Mouse (Mus musculus) heart, embryonic 12.5 days (tissue): Measurements from ENCODE around the gene Kcne2. TPM values are rescaled to one million over a fixed set of nuclear protein-coding genes. Genes with fewer than 3 reads are reported as not detected.

Experiments used
- ATAC-seq: fragments of 200-750 bp; cut with Nextera tagmentation; 2 replicates; pipeline ENCODE4 v1.8.0; 2017; ENCODE audit warnings: moderate TSS enrichment, moderate library complexity; ENCODE audit not compliant: insufficient number of reproducible peaks, low FRiP score
- H3K27ac ChIP-seq: fragments of 300-500 bp; sonication (generic); 2 replicates; pipeline ENCODE4 v1.5.1; 2016; ENCODE audit warnings: mild to moderate bottlenecking, moderate library complexity; ENCODE audit not compliant: poor library complexity, severe bottlenecking
- H3K27me3 ChIP-seq: fragments of 300-500 bp; sonication (generic); replicated peaks from 2 replicates; pipeline ENCODE4 v1.6.1; 2016; ENCODE audit warnings: mild to moderate bottlenecking, moderate library complexity
- H3K36me3 ChIP-seq: fragments of 300-500 bp; sonication (generic); 2 replicates; pipeline ENCODE4 v1.6.1; 2016; ENCODE audit warnings: mild to moderate bottlenecking, moderate library complexity
- H3K4me1 ChIP-seq: fragments of 300-500 bp; sonication (generic); replicated peaks from 2 replicates; pipeline ENCODE4 v1.6.1; 2016; ENCODE audit warnings: mild to moderate bottlenecking
- H3K4me2 ChIP-seq: fragments of 300-500 bp; sonication (generic); 2 replicates; pipeline ENCODE4 v1.6.1; 2016; ENCODE audit warnings: mild to moderate bottlenecking, moderate library complexity
- H3K4me3 ChIP-seq: fragments of 300-500 bp; sonication (generic); 2 replicates; pipeline ENCODE4 v1.5.1; 2016; ENCODE audit warnings: mild to moderate bottlenecking
- H3K9ac ChIP-seq: fragments of 300-500 bp; sonication (generic); 2 replicates; pipeline ENCODE4 v1.6.1; 2016; ENCODE audit warnings: mild to moderate bottlenecking, moderate library complexity
- H3K9me3 ChIP-seq: fragments of 300-500 bp; sonication (generic); replicated peaks from 2 replicates; pipeline ENCODE4 v1.6.1; 2016; ENCODE audit warnings: mild to moderate bottlenecking, moderate library complexity
- WGBS: fragments of 180-500 bp; shearing (Covaris S2); methylation state at CpG from one replicate; pipeline ENCODE4 v1.1.7; 2016; 5-methylcytosine and 5-hydroxymethylcytosine counted together
- polyA plus RNA-seq: library from polyadenylated mRNA; unstranded; fragments of >200 nt; fragmentation: Nextera tagmentation; extraction: Ambion mirVana; gene quantifications from 2 replicates; pipeline ENCODE4 v1.2.1, GENCODE M21; 2016

Gene Kcne2
- 2.0 and 2.1 TPM in 2 replicates for polyA plus RNA-seq

- Histone ChIP-seq H3K36me3 (no peaks in the 10 kb centered on the region), H3K27ac (no peak within 1 kb of the TSS), H3K4me3 (no peak within 1 kb of the TSS), H3K4me2 (no peak within 1 kb of the TSS), H3K9ac (no peak within 1 kb of the TSS), H3K9me3 (0 out of 2 replicates have a peak, but pooled peaks cover 2% of the 10 kb centered on the region), H3K27me3 (no peaks in the 10 kb centered on the region), H3K4me1 (peaks cover 12% of the 10 kb centered on the region)
- no peak for ATAC-seq
- WGBS, result 68% methylated on average over 10 of the region's 10 CpGs
These were observed at the start of gene Kcne2 for GRCm38 (mm10) chr16:92292101-92292500. Kcne2 (plus strand) TSS chr16:92292389.

- H3K4me1 ChIP-seq, result peaks cover 20% of the 10 kb centered on the region
- no peak for ATAC-seq
- H3K9ac ChIP-seq, result no peak overlapping the region
- no peak overlapping the region for H3K27ac ChIP-seq
- H3K4me2 ChIP-seq, result no peak overlapping the region
- 33% methylated on average over 2 of the region's 2 CpGs for WGBS
- H3K9me3 ChIP-seq, result no peaks in the 10 kb centered on the region
- H3K27me3 ChIP-seq, result peaks cover 10% of the 10 kb centered on the region; the same call in 1 of the 2 replicates
- H3K4me3 ChIP-seq, result no peak overlapping the region
- no peaks in the 10 kb centered on the region for H3K36me3 ChIP-seq
These were observed 46.3 kb upstream of the Kcne2 start for GRCm38 (mm10) chr16:92245909-92246308.

GRCm38 (mm10) chr16:92246974-92247373, 45.2 kb upstream of the Kcne2 start:
- H3K9ac ChIP-seq, result no peak overlapping the region
- H3K4me1 ChIP-seq, result peaks cover 20% of the 10 kb centered on the region
- H3K27me3 ChIP-seq, result peaks cover 10% of the 10 kb centered on the region; the same call in 1 of the 2 replicates
- WGBS, result 54% methylated on average over 2 of the region's 2 CpGs
- H3K4me2 ChIP-seq, result no peak overlapping the region
- H3K27ac ChIP-seq, result no peak overlapping the region
- no peak for ATAC-seq
- no peak overlapping the region for H3K4me3 ChIP-seq
- H3K9me3 ChIP-seq, result no peaks in the 10 kb centered on the region
- H3K36me3 ChIP-seq, result no peaks in the 10 kb centered on the region

- 43% methylated on average over 11 of the region's 11 CpGs for WGBS
- Histone ChIP-seq H3K27me3 (peaks cover 13% of the 10 kb centered on the region; the same call in 1 of the 2 replicates), H3K36me3 (no peaks in the 10 kb centered on the region), H3K4me1 (peaks cover 20% of the 10 kb centered on the region), H3K9ac (no peak overlapping the region), H3K4me3 (no peak overlapping the region), H3K4me2 (no peak overlapping the region), H3K9me3 (no peaks in the 10 kb centered on the region), H3K27ac (no peak overlapping the region)
- no peak for ATAC-seq
These were observed 44.5 kb upstream of the Kcne2 start for GRCm38 (mm10) chr16:92247700-92248099.

- 66% methylated on average over 3 of the region's 3 CpGs for WGBS
- Histone ChIP-seq H3K4me3 (no peak overlapping the region), H3K9ac (no peak overlapping the region), H3K36me3 (no peaks in the 10 kb centered on the region), H3K9me3 (no peaks in the 10 kb centered on the region), H3K4me2 (no peak overlapping the region), H3K4me1 (peaks cover 20% of the 10 kb centered on the region), H3K27ac (no peak overlapping the region), H3K27me3 (peaks cover 22% of the 10 kb centered on the region; the same call in 1 of the 2 replicates)
- ATAC-seq, result no peak
These were observed 42.5 kb upstream of the Kcne2 start for GRCm38 (mm10) chr16:92249681-92250080.

- no peak overlapping the region for H3K9ac ChIP-seq
- no peaks in the 10 kb centered on the region for H3K9me3 ChIP-seq
- H3K4me2 ChIP-seq, result no peak overlapping the region
- WGBS, result 63% methylated on average over 5 of the region's 5 CpGs
- no peak overlapping the region for H3K4me3 ChIP-seq
- peaks cover 20% of the 10 kb centered on the region for H3K4me1 ChIP-seq
- ATAC-seq, result no peak
- H3K27me3 ChIP-seq, result peaks cover 22% of the 10 kb centered on the region; the same call in 1 of the 2 replicates
- no peak overlapping the region for H3K27ac ChIP-seq
- H3K36me3 ChIP-seq, result no peaks in the 10 kb centered on the region
These were observed 41.7 kb upstream of the Kcne2 start for GRCm38 (mm10) chr16:92250452-92250851.

GRCm38 (mm10) chr16:92254316-92254715, 37.9 kb upstream of the Kcne2 start:
- peaks cover 5% of the 10 kb centered on the region for H3K4me1 ChIP-seq
- ATAC-seq, result no peak
- H3K36me3 ChIP-seq, result no peaks in the 10 kb centered on the region
- 75% methylated on average over 3 of the region's 3 CpGs for WGBS
- H3K4me2 ChIP-seq, result no peak overlapping the region
- peaks cover 12% of the 10 kb centered on the region; the same call in 1 of the 2 replicates for H3K27me3 ChIP-seq
- no peak overlapping the region for H3K27ac ChIP-seq
- H3K9me3 ChIP-seq, result no peaks in the 10 kb centered on the region
- H3K4me3 ChIP-seq, result no peak overlapping the region
- no peak overlapping the region for H3K9ac ChIP-seq

- H3K36me3 ChIP-seq, result no peaks in the 10 kb centered on the region
- ATAC-seq, result no peak
- H3K4me3 ChIP-seq, result no peak overlapping the region
- peaks cover 7% of the 10 kb centered on the region; the same call in 1 of the 2 replicates for H3K27me3 ChIP-seq
- no peaks in the 10 kb centered on the region for H3K9me3 ChIP-seq
- 67% methylated on average over 12 of the region's 12 CpGs for WGBS
- no peak overlapping the region for H3K27ac ChIP-seq
- H3K4me2 ChIP-seq, result no peak overlapping the region
- H3K9ac ChIP-seq, result no peak overlapping the region
- 0 out of 2 replicates have a peak, but pooled peaks cover 3% of the 10 kb centered on the region for H3K4me1 ChIP-seq
These were observed 24.3 kb upstream of the Kcne2 start for GRCm38 (mm10) chr16:92267861-92268260.

- no peaks in the 10 kb centered on the region for H3K4me1 ChIP-seq
These were observed 17.7 kb upstream of the Kcne2 start for GRCm38 (mm10) chr16:92274516-92274915.

GRCm38 (mm10) chr16:92275526-92275925, 16.7 kb upstream of the Kcne2 start:
- Histone ChIP-seq H3K27ac (no peak overlapping the region), H3K9me3 (no peaks in the 10 kb centered on the region), H3K9ac (no peak overlapping the region), H3K36me3 (no peaks in the 10 kb centered on the region), H3K27me3 (0 out of 2 replicates have a peak, but pooled peaks cover under 1% of the 10 kb centered on the region), H3K4me1 (no peaks in the 10 kb centered on the region), H3K4me2 (no peak overlapping the region), H3K4me3 (no peak overlapping the region)
- no peak for ATAC-seq
- 79% methylated on average over 4 of the region's 4 CpGs for WGBS

More at GRCm38 (mm10) chr16:92274516-92274915, 17.7 kb upstream of the Kcne2 start:
- Histone ChIP-seq H3K4me2 (no peak overlapping the region), H3K27ac (no peak overlapping the region), H3K4me3 (no peak overlapping the region), H3K27me3 (0 out of 2 replicates have a peak, but pooled peaks cover 5% of the 10 kb centered on the region), H3K9ac (no peak overlapping the region), H3K36me3 (no peaks in the 10 kb centered on the region), H3K9me3 (no peaks in the 10 kb centered on the region)
- ATAC-seq, result no peak
- WGBS, result 71% methylated on average over 5 of the region's 5 CpGs

- Histone ChIP-seq H3K4me2 (no peak overlapping the region), H3K36me3 (no peaks in the 10 kb centered on the region), H3K27ac (no peak overlapping the region), H3K27me3 (no peaks in the 10 kb centered on the region), H3K4me1 (peaks cover 4% of the 10 kb centered on the region; the same call in 1 of the 2 replicates), H3K9me3 (no peaks in the 10 kb centered on the region), H3K9ac (no peak overlapping the region), H3K4me3 (no peak overlapping the region)
- 89% methylated on average over 5 of the region's 5 CpGs for WGBS
- ATAC-seq, result no peak
These were observed 9.5 kb upstream of the Kcne2 start for GRCm38 (mm10) chr16:92282671-92283070.

GRCm38 (mm10) chr16:92285068-92285467, 7.1 kb upstream of the Kcne2 start:
- 25% methylated on average over 10 of the region's 10 CpGs for WGBS
- no peak for ATAC-seq
- Histone ChIP-seq H3K36me3 (no peaks in the 10 kb centered on the region), H3K9ac (no peak overlapping the region), H3K27me3 (no peaks in the 10 kb centered on the region), H3K9me3 (0 out of 2 replicates have a peak, but pooled peaks cover 2% of the 10 kb centered on the region), H3K4me1 (peaks cover 4% of the 10 kb centered on the region; the same call in 1 of the 2 replicates), H3K4me2 (no peak overlapping the region), H3K4me3 (no peak overlapping the region), H3K27ac (no peak overlapping the region)
